Mouse (Mus musculus) testis, adult 2 months (tissue): ENCODE data around the gene Slc22a22.

Experiments used
- CTCF ChIP-seq: fragments of 200-500 bp; IDR thresholded peaks from 2 replicates; pipeline ENCODE4 v1.5.1; 2012; ENCODE audit warnings: low read depth, mild to moderate bottlenecking, inconsistent platforms, low read length, moderate library complexity; ENCODE audit not compliant: control insufficient read depth, insufficient read depth, insufficient replicate concordance
- POLR2A ChIP-seq: fragments of 200-500 bp; IDR thresholded peaks from 2 replicates; pipeline ENCODE4 v1.6.1; 2012; ENCODE audit warnings: low read depth, mild to moderate bottlenecking, inconsistent platforms, low read length, moderate library complexity; ENCODE audit not compliant: control insufficient read depth

GRCm38 (mm10) chr15:57464066-57464465 is 13.4 kb downstream of the Slc22a22 start:
- TF ChIP-seq CTCF, result no peak
- no peak for TF ChIP-seq POLR2A
